Mouse (Mus musculus): Measurements from ENCODE around the gene Ttc39a.

Gene Ttc39a

GRCm38 (mm10) chr4:109456821-109457220 lies 50.4 kb downstream of the Ttc39a start:
- no peak for DNase-seq (ENCODE audit: low spot score in 2 of 2)

- DNase-seq (ENCODE audit: low spot score in 2 of 2): no peak
Measured at GRCm38 (mm10) chr4:109460421-109461179, 54.2 kb downstream of the Ttc39a start.

- no peak for DNase-seq (ENCODE audit: low spot score in 2 of 2)
Measured at GRCm38 (mm10) chr4:109463892-109464291, 57.5 kb downstream of the Ttc39a start.

- DNase-seq (ENCODE audit: low spot score in 2 of 2): no peak
Measured at GRCm38 (mm10) chr4:109467687-109468086, 61.3 kb downstream of the Ttc39a start.

DNA sequence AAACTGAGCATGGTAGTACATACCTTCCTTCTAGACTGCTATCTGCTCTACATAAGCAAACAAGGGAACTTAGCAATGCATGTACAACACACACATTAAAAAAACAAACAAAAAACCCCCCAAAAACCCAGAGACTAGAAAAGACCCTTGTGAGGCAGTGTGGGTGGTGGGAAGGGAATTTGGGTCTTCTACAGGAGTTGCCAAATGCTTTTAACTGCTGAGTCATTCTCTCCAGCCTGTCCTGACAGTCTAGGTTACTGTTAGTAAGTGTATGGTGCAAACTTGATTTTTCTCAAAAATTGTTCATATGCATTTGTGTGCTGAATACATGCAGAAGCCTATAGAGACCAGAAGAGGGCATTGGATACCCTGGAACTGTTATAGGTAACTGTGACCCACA lies 65.2 kb downstream of the Ttc39a start:
- DNase-seq (ENCODE audit: low spot score in 2 of 2): no peak

DNA sequence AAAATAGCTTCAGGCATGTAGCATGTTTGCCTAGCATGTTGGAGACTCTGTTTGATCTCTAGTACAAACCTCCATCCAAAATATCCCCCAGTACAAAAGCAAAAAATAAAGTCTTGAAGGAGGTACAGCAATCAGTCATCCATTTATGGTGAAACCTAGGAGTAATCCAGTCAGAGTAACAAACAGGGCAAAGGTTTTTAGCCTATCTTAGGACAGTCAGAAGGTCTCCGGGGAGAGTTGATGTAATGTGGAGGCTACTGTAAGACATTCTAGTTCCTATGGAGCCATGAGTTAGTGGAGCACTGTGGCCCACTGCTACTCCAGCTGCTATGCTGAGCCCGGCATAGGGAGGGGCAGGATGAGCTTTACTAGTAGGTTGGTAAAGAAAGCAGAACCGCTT lies 66.1 kb downstream of the Ttc39a start:
- DNase-seq (ENCODE audit: low spot score in 2 of 2): no peak

- no peak for DNase-seq (ENCODE audit: low spot score in 2 of 2)
Measured at GRCm38 (mm10) chr4:109475078-109475477, 68.7 kb downstream of the Ttc39a start.

DNA sequence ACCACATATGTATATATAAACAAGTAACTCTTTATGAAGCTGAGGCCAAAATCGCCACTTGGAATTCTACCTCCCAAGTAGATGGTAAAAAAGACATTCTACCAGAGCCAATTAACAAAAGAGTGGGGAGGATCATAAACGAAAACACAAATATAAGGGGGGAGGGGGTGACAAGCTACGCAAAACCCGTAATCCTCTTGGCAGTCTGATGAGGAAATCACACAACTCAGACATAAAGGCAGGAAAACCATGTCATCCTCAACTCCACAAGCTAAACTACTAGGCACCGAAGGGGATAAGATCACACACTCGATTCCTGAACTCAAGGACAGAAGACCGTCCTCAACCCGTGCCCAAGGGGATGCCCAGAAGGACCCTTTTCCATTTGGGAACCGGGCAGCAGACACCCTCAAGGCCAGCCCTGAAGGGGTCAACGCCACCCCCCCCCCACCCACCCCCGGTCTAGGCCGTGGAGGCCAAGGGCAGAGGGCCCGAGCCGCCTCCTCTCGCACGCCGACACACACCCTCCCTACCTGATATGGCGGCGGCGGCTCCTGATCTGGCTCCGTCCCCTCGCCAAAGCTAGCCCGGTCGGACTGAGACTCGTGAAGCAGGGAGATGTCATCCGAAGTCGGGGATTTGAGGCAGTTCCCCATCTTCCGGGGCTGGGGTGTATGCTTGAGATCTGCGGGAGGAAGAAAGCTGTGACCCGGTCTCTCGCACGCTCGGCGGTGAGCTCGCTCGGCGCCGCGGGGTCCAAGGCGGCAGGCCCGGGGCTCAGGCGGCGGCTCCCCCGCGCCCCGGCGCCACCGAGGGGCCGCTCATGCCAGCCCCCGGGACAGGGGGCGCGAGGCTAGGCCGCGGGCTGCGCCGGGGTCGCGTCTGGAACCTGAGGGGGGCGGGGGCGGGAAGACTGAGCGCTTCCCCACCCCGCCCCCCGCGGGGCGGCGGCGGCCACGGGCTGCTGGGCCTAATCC lies 69.4 kb downstream of the Ttc39a start:
- DNase-seq (ENCODE audit: low spot score in 2 of 2): peak; percentile 29 to 34

DNA sequence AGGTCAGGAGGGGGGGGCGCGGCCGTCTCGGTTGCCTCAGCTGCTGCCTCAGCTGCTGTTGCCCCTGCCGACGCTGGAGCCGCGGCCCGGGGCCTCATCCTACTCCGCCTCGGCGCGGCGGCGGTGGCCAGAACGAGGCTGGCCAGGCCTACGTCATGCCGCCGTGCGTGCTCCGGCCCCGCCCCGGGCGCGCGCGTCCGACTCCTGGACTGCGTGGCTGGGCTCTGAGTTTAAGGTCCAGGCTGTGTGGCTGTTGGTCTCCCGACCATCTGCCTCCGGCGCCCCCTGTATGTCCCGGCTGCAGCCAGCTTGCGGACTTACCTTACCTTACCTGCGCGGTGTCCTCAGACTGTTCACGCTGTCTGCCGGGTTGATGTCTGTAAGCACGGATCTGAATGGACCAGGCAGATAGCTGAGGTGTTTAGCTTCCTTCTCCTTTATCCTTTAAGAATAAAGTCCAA lies 70.2 kb downstream of the Ttc39a start:
- DNase-seq (ENCODE audit: low spot score in 2 of 2): peak; percentile 85 to 91

GRCm38 (mm10) chr4:109477454-109477853 lies 71.0 kb downstream of the Ttc39a start:
- no peak for DNase-seq (ENCODE audit: low spot score in 2 of 2)

- no peak for DNase-seq (ENCODE audit: low spot score in 2 of 2)
Measured at GRCm38 (mm10) chr4:109481424-109481823, 75.0 kb downstream of the Ttc39a start.

DNA sequence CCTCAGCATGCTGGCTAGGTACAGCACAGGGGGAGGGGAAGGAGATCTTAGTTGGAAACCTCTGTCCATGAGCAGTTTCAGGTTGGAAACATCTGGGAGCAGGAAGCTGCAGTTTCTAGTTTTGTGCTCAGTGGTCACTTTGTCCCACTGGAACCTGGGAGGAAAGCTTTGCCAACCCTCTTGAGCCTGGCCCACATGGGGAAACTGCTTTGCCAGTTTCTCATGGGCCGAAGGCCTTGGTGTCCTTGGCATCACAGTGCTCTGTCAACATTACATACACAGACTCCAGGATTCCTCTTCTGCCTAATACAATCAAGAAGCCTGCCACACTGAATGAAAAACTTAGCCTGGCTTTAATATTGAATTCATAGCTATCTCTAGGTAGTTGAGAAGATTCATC lies 76.3 kb downstream of the Ttc39a start:
- DNase-seq (ENCODE audit: low spot score in 2 of 2): no peak

GRCm38 (mm10) chr4:109484621-109485020 lies 78.2 kb downstream of the Ttc39a start, which contains the start of gene Rnf11:
TSS of gene Rnf11 (minus strand) at chr4:109484728.
- no peak for DNase-seq (ENCODE audit: low spot score in 2 of 2)

- DNase-seq (ENCODE audit: low spot score in 2 of 2): no peak
Measured at GRCm38 (mm10) chr4:109488812-109489211, 82.4 kb downstream of the Ttc39a start.

- DNase-seq (ENCODE audit: low spot score in 2 of 2): no peak
Measured at GRCm38 (mm10) chr4:109493581-109493980, 87.2 kb downstream of the Ttc39a start.
